Mouse (Mus musculus) brown adipose tissue, adult 24 weeks (tissue): Measurements from ENCODE around the gene Slc6a16. TPM values are rescaled to one million over a fixed set of nuclear protein-coding genes. Genes with fewer than 3 reads are reported as not detected.
"Not testable (repeated sequence)": the region's sequence is repeated elsewhere in the genome, so short reads cannot be mapped to it uniquely, and the experiment has no call there.

Source experiments
- H3K27ac ChIP-seq: fragments of 200-500 bp; replicated peaks from 2 replicates; pipeline ENCODE4 v1.5.1; 2012; ENCODE audit warnings: low read depth, mild to moderate bottlenecking, low read length
- H3K4me1 ChIP-seq: fragments of 200-500 bp; 2 replicates; pipeline ENCODE4 v1.6.1; 2012; ENCODE audit warnings: low read length, mixed read lengths; ENCODE audit not compliant: control insufficient read depth, insufficient read depth, insufficient read length
- H3K4me3 ChIP-seq: fragments of 200-500 bp; 2 replicates; pipeline ENCODE4 v1.5.1; 2012; ENCODE audit warnings: low read depth, mild to moderate bottlenecking, low read length, moderate library complexity; ENCODE audit not compliant: insufficient read depth
- polyA plus RNA-seq: library from polyadenylated mRNA; stranded (reverse); fragments of >200 nt; gene quantifications from 2 replicates; pipeline ENCODE4 v1.2.4, GENCODE M21; 2012; ENCODE audit not compliant: missing spikeins, insufficient read depth, insufficient read length

Gene Slc6a16
- polyA plus RNA-seq, 1 experiment: not detected

GRCm38 (mm10) chr7:45232716-45233465 is 8.0 kb upstream of the Slc6a16 start:
- H3K4me1 ChIP-seq: peaks cover 12% of the 10 kb centered on the region
- H3K27ac ChIP-seq: no peak overlapping the region
- H3K4me3 ChIP-seq: no peak overlapping the region

GRCm38 (mm10) chr7:45233580-45234332 is 7.1 kb upstream of the Slc6a16 start:
- Histone ChIP-seq H3K27ac (no peak overlapping the region), H3K4me3 (peak overlapping the region; percentile 7; the same call in 1 of the 2 replicates), H3K4me1 (peaks cover 12% of the 10 kb centered on the region)

GRCm38 (mm10) chr7:45234333-45234841 is 6.5 kb upstream of the Slc6a16 start:
- peaks cover 14% of the 10 kb centered on the region for H3K4me1 ChIP-seq
- H3K27ac ChIP-seq: no peak overlapping the region
- peak overlapping the region; percentile 36; the same call in 1 of the 2 replicates for H3K4me3 ChIP-seq

- H3K4me3 ChIP-seq: peak overlapping the region; percentile 36
- no peak overlapping the region for H3K27ac ChIP-seq
- H3K4me1 ChIP-seq: peaks cover 14% of the 10 kb centered on the region
Observed at GRCm38 (mm10) chr7:45234922-45235571, 5.8 kb upstream of the Slc6a16 start.

- H3K27ac ChIP-seq: no peak overlapping the region
- H3K4me1 ChIP-seq: peaks cover 14% of the 10 kb centered on the region
Observed at GRCm38 (mm10) chr7:45235656-45236180, 5.2 kb upstream of the Slc6a16 start.

GRCm38 (mm10) chr7:45237747-45238699 is 2.9 kb upstream of the Slc6a16 start:
- peak overlapping the region; percentile 41 for H3K4me3 ChIP-seq
- H3K27ac ChIP-seq: peak overlapping the region; percentile 55
- H3K4me1 ChIP-seq: peaks cover 16% of the 10 kb centered on the region

More at GRCm38 (mm10) chr7:45235656-45236180, 5.2 kb upstream of the Slc6a16 start:
- H3K4me3 ChIP-seq: peak overlapping the region; percentile 32; the same call in 1 of the 2 replicates

- H3K27ac ChIP-seq: peak within 1 kb of the TSS; percentile 55
- H3K4me3 ChIP-seq: peak within 1 kb of the TSS; percentile 41
- H3K4me1 ChIP-seq: peaks cover 13% of the 10 kb centered on the region
Observed at GRCm38 (mm10) chr7:45238723-45239496, 2.0 kb upstream of the Slc6a16 start, which contains the start of gene Cd37. TSS of gene Cd37 (minus strand) at chr7:45239115.

- H3K4me1 ChIP-seq: peaks cover 4% of the 10 kb centered on the region; the same call in 1 of the 2 replicates
- no peak overlapping the region for H3K27ac ChIP-seq
- H3K4me3 ChIP-seq: no peak overlapping the region
Observed at GRCm38 (mm10) chr7:45240109-45240508, 776 bp upstream of the Slc6a16 start.

- no peak overlapping the region for H3K4me3 ChIP-seq
- H3K4me1 ChIP-seq: peaks cover 4% of the 10 kb centered on the region; the same call in 1 of the 2 replicates
- H3K27ac ChIP-seq: no peak overlapping the region
Observed at GRCm38 (mm10) chr7:45241389-45241749, 484 bp downstream of the Slc6a16 start.

- H3K4me1 ChIP-seq: no peaks in the 10 kb centered on the region
- H3K4me3 ChIP-seq: no peak overlapping the region
- no peak overlapping the region for H3K27ac ChIP-seq
Observed at GRCm38 (mm10) chr7:45247666-45248065, 6.8 kb downstream of the Slc6a16 start.

- no peak overlapping the region for H3K4me3 ChIP-seq
- H3K4me1 ChIP-seq: no peaks in the 10 kb centered on the region
- no peak overlapping the region for H3K27ac ChIP-seq
Observed at GRCm38 (mm10) chr7:45253806-45254205, 12.9 kb downstream of the Slc6a16 start.

- not testable (repeated sequence) for H3K27ac ChIP-seq, H3K4me1 ChIP-seq, H3K4me3 ChIP-seq
Observed at GRCm38 (mm10) chr7:45255822-45256221, 14.9 kb downstream of the Slc6a16 start.

GRCm38 (mm10) chr7:45257063-45257840 is 16.4 kb downstream of the Slc6a16 start:
- H3K4me3 ChIP-seq: no peak overlapping the region
- no peaks in the 10 kb centered on the region for H3K4me1 ChIP-seq
- H3K27ac ChIP-seq: no peak overlapping the region
